Comparison of ENCODE assay signal across 8 mouse cellular contexts in genomic region chr11:65161881-65162766, GRCm38 (mm10). TPM values are rescaled to one million over a fixed set of nuclear protein-coding genes. Genes with fewer than 3 reads are reported as not detected.
A peak's percentile ranks its signal among the peaks of the same experiment; 100 is the strongest.
DNase-seq lines count a peak whose midpoint lies in the region; ATAC-seq and TF ChIP-seq lines count a peak whose summit lies in the region.

No protein-coding gene starts in this region.

- no peaks in the 10 kb centered on the region for H3K9me3 ChIP-seq in heart, embryonic 12.5 days (replicated peaks)
- H3K9me3 ChIP-seq in lung, embryonic 15.5 days: no peaks in the 10 kb centered on the region

- no peak overlapping the region for H3K27ac ChIP-seq in kidney, adult 2 months (ENCODE audit: insufficient read depth, low read depth, low read length)
- no peak overlapping the region for H3K27ac ChIP-seq in heart, embryonic 12.5 days (ENCODE audit: poor library complexity, severe bottlenecking)
- peak overlapping the region; percentile 84 for H3K27ac ChIP-seq in lung, embryonic 15.5 days
- H3K27ac ChIP-seq in small intestine, adult 2 months (ENCODE audit: insufficient read depth, low read depth, low read length): no peak overlapping the region

- WGBS in kidney, adult 2 months: 5% methylated on average over 41 of the region's 49 CpGs
- WGBS in heart, embryonic 12.5 days: 1% methylated on average over 49 of the region's 49 CpGs
- 1% methylated on average over 49 of the region's 49 CpGs for WGBS in lung, embryonic 15.5 days
- WGBS in small intestine, adult 2 months: 4% methylated on average over 49 of the region's 49 CpGs

- H3K9ac ChIP-seq in heart, embryonic 12.5 days: peak overlapping the region; percentile 94
- peak overlapping the region; percentile 80 for H3K9ac ChIP-seq in lung, embryonic 15.5 days

- peak; percentile 21 for DNase-seq in kidney, adult 2 months
- no peak for DNase-seq in kidney, adult 18-20 months
- DNase-seq in cerebellum, adult 8-10 months: peak; percentile 73
- peak; percentile 7 for DNase-seq in layer of hippocampus, adult 9-11 months

- no peak for TF ChIP-seq POLR2A in kidney, adult 2 months (IDR thresholded peaks at IDR 0.05; ENCODE audit: low read depth, low read length)
- TF ChIP-seq POLR2A in small intestine, adult 2 months (IDR thresholded peaks at IDR 0.05; ENCODE audit: low read depth, low read length): no peak

- H3K4me1 ChIP-seq in kidney, adult 2 months (ENCODE audit: control insufficient read depth, insufficient read depth, low read length): no peaks in the 10 kb centered on the region
- peaks cover 30% of the 10 kb centered on the region for H3K4me1 ChIP-seq in heart, embryonic 12.5 days (replicated peaks)
- H3K4me1 ChIP-seq in lung, embryonic 15.5 days: no peaks in the 10 kb centered on the region
- H3K4me1 ChIP-seq in small intestine, adult 2 months (ENCODE audit: control insufficient read depth, insufficient read depth, insufficient read length, low read length): no peaks in the 10 kb centered on the region

- TF ChIP-seq CTCF in kidney, adult 2 months (conservative IDR thresholded peaks at IDR 0.05; ENCODE audit: insufficient read depth, insufficient read length, low read depth, low read length): no peak
- TF ChIP-seq CTCF in small intestine, adult 2 months (IDR thresholded peaks at IDR 0.05; ENCODE audit: extremely low read depth, insufficient read length, insufficient replicate concordance, low read depth, low read length): no peak

- ATAC-seq in heart, embryonic 12.5 days (ENCODE audit: insufficient number of reproducible peaks, low FRiP score): peak; percentile 43; the same call in 1 of the 2 replicates
- ATAC-seq in lung, embryonic 15.5 days (ENCODE audit: borderline replicate concordance, extremely low read depth, low FRiP score, low TSS enrichment): peak; percentile 49
- no peak for ATAC-seq in activated CD4-positive, CD25-positive, alpha-beta regulatory T cell, adult 4 months

- H3K36me3 ChIP-seq in kidney, adult 2 months (ENCODE audit: control insufficient read depth, insufficient read depth, low read length): no peaks in the 10 kb centered on the region
- no peaks in the 10 kb centered on the region for H3K36me3 ChIP-seq in heart, embryonic 12.5 days
- no peaks in the 10 kb centered on the region for H3K36me3 ChIP-seq in lung, embryonic 15.5 days
- no peaks in the 10 kb centered on the region for H3K36me3 ChIP-seq in small intestine, adult 2 months (ENCODE audit: control insufficient read depth, insufficient read depth, low read length)

- peak overlapping the region; percentile 96 for H3K4me2 ChIP-seq in heart, embryonic 12.5 days
- peak overlapping the region; percentile 93 for H3K4me2 ChIP-seq in lung, embryonic 15.5 days

- H3K27me3 ChIP-seq in kidney, adult 2 months (replicated peaks; ENCODE audit: control insufficient read depth, insufficient read depth, low read length): no peaks in the 10 kb centered on the region
- H3K27me3 ChIP-seq in heart, embryonic 12.5 days (replicated peaks): no peaks in the 10 kb centered on the region
- peaks cover 6% of the 10 kb centered on the region; the same call in 1 of the 2 replicates for H3K27me3 ChIP-seq in lung, embryonic 15.5 days
- no peaks in the 10 kb centered on the region for H3K27me3 ChIP-seq in small intestine, adult 2 months (ENCODE audit: control insufficient read depth, insufficient read depth, low read length)

- H3K4me3 ChIP-seq in kidney, adult 2 months (ENCODE audit: insufficient read depth, low read depth, low read length): peak overlapping the region; percentile 85
- H3K4me3 ChIP-seq in heart, embryonic 12.5 days: peak overlapping the region; percentile 98
- H3K4me3 ChIP-seq in lung, embryonic 15.5 days: peak overlapping the region; percentile 85
- H3K4me3 ChIP-seq in small intestine, adult 2 months (ENCODE audit: low read depth, low read length): peak overlapping the region; percentile 68

RNA-seq across cellular contexts. Expression of gene Arhgap44, which starts 0.6 kb away (rescaled TPM):
- 5.0 and 6.7 TPM in 2 replicates for polyA plus RNA-seq in kidney, adult 2 months (2012; rRNA removed)
- 13.3 and 15.5 TPM in 2 replicates for polyA plus RNA-seq in heart, embryonic 12.5 days (2016; fragmentation: Nextera tagmentation; extraction: Ambion mirVana)
- polyA plus RNA-seq in lung, embryonic 15.5 days (2015; fragmentation: Nextera tagmentation; extraction: Ambion mirVana): 12.9 and 15.8 TPM in 2 replicates
- polyA plus RNA-seq in small intestine, adult 2 months (2012; rRNA removed): 1.1 and 1.7 TPM in 2 replicates
- polyA plus RNA-seq in activated CD4-positive, CD25-positive, alpha-beta regulatory T cell, adult 4 months (2017; shearing (Covaris generic)): under 1 TPM in 1 of 2 experiments, not detected in 1; 0.25 TPM

RNA-seq across cellular contexts. Expression of gene 1700086D15Rik, which starts 2.4 kb away (rescaled TPM):
- polyA plus RNA-seq in kidney, adult 2 months (2012; rRNA removed): 0.09 and 0.11 TPM in 2 replicates
- polyA plus RNA-seq in heart, embryonic 12.5 days (2016; fragmentation: Nextera tagmentation; extraction: Ambion mirVana): 0.15 and 0.18 TPM in 2 replicates
- 0.20 and 0.22 TPM in 2 replicates for polyA plus RNA-seq in lung, embryonic 15.5 days (2015; fragmentation: Nextera tagmentation; extraction: Ambion mirVana)
- not detected in 2 replicates for polyA plus RNA-seq in small intestine, adult 2 months (2012; rRNA removed)
- not detected for polyA plus RNA-seq in activated CD4-positive, CD25-positive, alpha-beta regulatory T cell, adult 4 months (2017; shearing (Covaris generic))
